Mouse (Mus musculus) heart, embryonic 10.5 days (tissue): ENCODE results near the gene Ciapin1. TPM values are rescaled to one million over a fixed set of nuclear protein-coding genes. Genes with fewer than 3 reads are reported as not detected.
"Not testable (repeated sequence)": the region's sequence is repeated elsewhere in the genome, so short reads cannot be mapped to it uniquely, and the experiment has no call there.

Experiments
- DNase-seq: peaks from one replicate; pipeline ENCODE4 v3.0.0-alpha.2; 2017; ENCODE audit warnings: low spot score
- H3K27ac ChIP-seq: fragments of 300-500 bp; sonication (generic); 2 replicates; pipeline ENCODE4 v1.5.1; 2016; ENCODE audit warnings: mild to moderate bottlenecking
- H3K27me3 ChIP-seq: fragments of 300-500 bp; sonication (generic); 2 replicates; pipeline ENCODE4 v1.6.1; 2016; ENCODE audit warnings: mild to moderate bottlenecking; ENCODE audit not compliant: poor library complexity, insufficient read depth, severe bottlenecking
- H3K36me3 ChIP-seq: fragments of 300-500 bp; sonication (generic); 2 replicates; pipeline ENCODE4 v1.6.1; 2016; ENCODE audit warnings: mild to moderate bottlenecking, moderate library complexity
- H3K4me1 ChIP-seq: fragments of 300-500 bp; sonication (generic); 2 replicates; pipeline ENCODE4 v1.6.1; 2016; ENCODE audit warnings: mild to moderate bottlenecking
- H3K4me3 ChIP-seq: fragments of 300-500 bp; sonication (generic); 2 replicates; pipeline ENCODE4 v1.5.1; 2016; ENCODE audit warnings: mild to moderate bottlenecking, moderate library complexity
- H3K9me3 ChIP-seq: fragments of 300-500 bp; sonication (generic); 2 replicates; pipeline ENCODE4 v1.6.1; 2016; ENCODE audit warnings: mild to moderate bottlenecking, moderate library complexity
- WGBS: fragments of 180-500 bp; shearing (Covaris S2); methylation state at CpG from one replicate; pipeline ENCODE4 v1.1.7; 2016; 5-methylcytosine and 5-hydroxymethylcytosine counted together
- polyA plus RNA-seq: library from polyadenylated mRNA; unstranded; fragments of >200 nt; fragmentation: Nextera tagmentation; extraction: Ambion mirVana; gene quantifications from 2 replicates; pipeline ENCODE4 v1.2.1, GENCODE M21; 2016

Gene Ciapin1
- polyA plus RNA-seq, 1 experiment from 2014 or later = 158 TPM

GRCm38 (mm10) chr8:94870003-94870402, 31.8 kb upstream of the Ciapin1 start:
- no peak for DNase-seq
- peaks cover 81% of the 10 kb centered on the region for H3K4me1 ChIP-seq
- 33% methylated on average over 4 of the region's 4 CpGs for WGBS
- H3K27ac ChIP-seq = peak overlapping the region; percentile 78; the same call in 1 of the 2 replicates
- H3K36me3 ChIP-seq = peaks cover 55% of the 10 kb centered on the region
- H3K4me3 ChIP-seq = peak overlapping the region; percentile 57
- no peaks in the 10 kb centered on the region for H3K9me3 ChIP-seq
- H3K27me3 ChIP-seq = peaks cover under 1% of the 10 kb centered on the region; the same call in 1 of the 2 replicates

GRCm38 (mm10) chr8:94869146-94869545, 31.0 kb upstream of the Ciapin1 start:
- peaks cover 64% of the 10 kb centered on the region for H3K36me3 ChIP-seq
- no peaks in the 10 kb centered on the region for H3K9me3 ChIP-seq
- H3K4me1 ChIP-seq = peaks cover 73% of the 10 kb centered on the region
- peak overlapping the region; percentile 57 for H3K4me3 ChIP-seq
- H3K27ac ChIP-seq = peak overlapping the region; percentile 78; the same call in 1 of the 2 replicates
- DNase-seq = no peak
- 42% methylated on average over 7 of the region's 7 CpGs for WGBS
- H3K27me3 ChIP-seq = no peaks in the 10 kb centered on the region

- Histone ChIP-seq H3K9me3 (no peaks in the 10 kb centered on the region), H3K4me1 (peaks cover 59% of the 10 kb centered on the region), H3K27ac (no peak overlapping the region), H3K27me3 (no peaks in the 10 kb centered on the region), H3K36me3 (peaks cover 86% of the 10 kb centered on the region), H3K4me3 (no peak overlapping the region)
- WGBS = 82% methylated on average over 9 of the region's 9 CpGs
- DNase-seq = no peak
Observed at GRCm38 (mm10) chr8:94866921-94867320, 28.8 kb upstream of the Ciapin1 start.

GRCm38 (mm10) chr8:94865292-94865691, 27.1 kb upstream of the Ciapin1 start:
- Histone ChIP-seq H3K36me3 (peaks cover 97% of the 10 kb centered on the region), H3K27me3 (no peaks in the 10 kb centered on the region), H3K4me3 (no peak overlapping the region), H3K9me3 (no peaks in the 10 kb centered on the region), H3K27ac (no peak overlapping the region), H3K4me1 (peaks cover 49% of the 10 kb centered on the region)
- WGBS = 85% methylated on average over 10 of the region's 10 CpGs
- no peak for DNase-seq

- Histone ChIP-seq H3K36me3 (peaks cover 95% of the 10 kb centered on the region), H3K4me3 (no peak overlapping the region), H3K27me3 (no peaks in the 10 kb centered on the region), H3K9me3 (no peaks in the 10 kb centered on the region), H3K4me1 (peaks cover 40% of the 10 kb centered on the region), H3K27ac (no peak overlapping the region)
- DNase-seq = no peak
- WGBS = 71% methylated on average over 10 of the region's 10 CpGs
Observed at GRCm38 (mm10) chr8:94863897-94864673, 25.9 kb upstream of the Ciapin1 start.

GRCm38 (mm10) chr8:94862487-94863220, 24.5 kb upstream of the Ciapin1 start:
- Histone ChIP-seq H3K36me3 (peaks cover 83% of the 10 kb centered on the region), H3K4me1 (peaks cover 35% of the 10 kb centered on the region), H3K9me3 (no peaks in the 10 kb centered on the region), H3K27me3 (no peaks in the 10 kb centered on the region), H3K4me3 (no peak overlapping the region), H3K27ac (no peak overlapping the region)
- no peak for DNase-seq
- WGBS = 78% methylated on average over 12 of the region's 12 CpGs

GRCm38 (mm10) chr8:94861352-94861910, 23.3 kb upstream of the Ciapin1 start:
- H3K9me3 ChIP-seq = no peaks in the 10 kb centered on the region
- no peaks in the 10 kb centered on the region for H3K27me3 ChIP-seq
- no peak overlapping the region for H3K4me3 ChIP-seq
- WGBS = 66% methylated on average over 8 of the region's 8 CpGs
- H3K36me3 ChIP-seq = peaks cover 70% of the 10 kb centered on the region
- no peak for DNase-seq
- H3K4me1 ChIP-seq = peaks cover 29% of the 10 kb centered on the region
- H3K27ac ChIP-seq = no peak overlapping the region

- H3K27ac ChIP-seq = peak within 1 kb of the TSS; percentile 94
- H3K4me3 ChIP-seq = peak within 1 kb of the TSS; percentile 99
- no peaks in the 10 kb centered on the region for H3K9me3 ChIP-seq
- H3K4me1 ChIP-seq = peaks cover 20% of the 10 kb centered on the region
- H3K27me3 ChIP-seq = no peaks in the 10 kb centered on the region
- peaks cover 61% of the 10 kb centered on the region for H3K36me3 ChIP-seq
- DNase-seq = peak; percentile 92
- under 1% methylated on average over 68 of the region's 68 CpGs for WGBS
Observed at GRCm38 (mm10) chr8:94857346-94858173, 19.4 kb upstream of the Ciapin1 start, which contains the start of gene Polr2c. Gene Polr2c, plus strand, starts transcription at chr8:94857450.

- DNase-seq = no peak
- Histone ChIP-seq H3K27ac (peak overlapping the region; percentile 94; the same call in 1 of the 2 replicates), H3K4me3 (peak overlapping the region; percentile 99), H3K9me3 (no peaks in the 10 kb centered on the region), H3K36me3 (peaks cover 61% of the 10 kb centered on the region), H3K4me1 (peaks cover 17% of the 10 kb centered on the region), H3K27me3 (no peaks in the 10 kb centered on the region)
- WGBS = 28% methylated on average over 5 of the region's 5 CpGs
Observed at GRCm38 (mm10) chr8:94857011-94857345, 18.8 kb upstream of the Ciapin1 start.

- Histone ChIP-seq H3K4me1 (peaks cover 11% of the 10 kb centered on the region), H3K36me3 (peaks cover 64% of the 10 kb centered on the region)
- not testable (repeated sequence) for DNase-seq, H3K9me3 ChIP-seq, H3K27ac ChIP-seq, H3K27me3 ChIP-seq, H3K4me3 ChIP-seq
- WGBS = 87% methylated on average over 11 of the region's 11 CpGs
Observed at GRCm38 (mm10) chr8:94854761-94855160, 16.6 kb upstream of the Ciapin1 start.

GRCm38 (mm10) chr8:94850049-94850448, 11.9 kb upstream of the Ciapin1 start:
- DNase-seq = no peak
- H3K27me3 ChIP-seq = no peaks in the 10 kb centered on the region
- no peaks in the 10 kb centered on the region for H3K4me1 ChIP-seq
- H3K4me3 ChIP-seq = no peak overlapping the region
- no peak overlapping the region; the same call in 1 of the 2 replicates for H3K27ac ChIP-seq
- H3K9me3 ChIP-seq = no peaks in the 10 kb centered on the region
- peaks cover 97% of the 10 kb centered on the region for H3K36me3 ChIP-seq
- WGBS = 87% methylated on average over 5 of the region's 5 CpGs

GRCm38 (mm10) chr8:94841183-94841582, 3.0 kb upstream of the Ciapin1 start:
- H3K9me3 ChIP-seq = no peaks in the 10 kb centered on the region
- no peak overlapping the region for H3K27ac ChIP-seq
- DNase-seq = no peak
- H3K4me1 ChIP-seq = peaks cover 8% of the 10 kb centered on the region
- H3K4me3 ChIP-seq = no peak overlapping the region
- 44% methylated on average over 2 of the region's 2 CpGs for WGBS
- no peaks in the 10 kb centered on the region for H3K27me3 ChIP-seq
- peaks cover 38% of the 10 kb centered on the region for H3K36me3 ChIP-seq
